Mouse (Mus musculus) v-Abl transformed pro-B cells (cell line): ENCODE results near the gene Ccp110.

Experiments used
- in situ Hi-C, 2 experiments: fragments of 400-800 bp; cut with MboI; formaldehyde crosslinking; loops; one replicate each; pipeline ENCODE4 v1.15.1; 2025; ENCODE audit not compliant: unreplicated experiment in 2 of 2

Ccp110 gene

GRCm38 (mm10) chr7:118712228-118713173, at the start of gene Ccp110:
Ccp110 (plus strand) TSS chr7:118712552.
- in situ Hi-C loops, result no loop called here

GRCm38 (mm10) chr7:118667773-118668172, 44.6 kb upstream of the Ccp110 start:
- in situ Hi-C loops, result no loop called here

- in situ Hi-C loops, result no loop called here
Observed at GRCm38 (mm10) chr7:118670142-118670541, 42.2 kb upstream of the Ccp110 start.

GRCm38 (mm10) chr7:118676826-118677225, 35.5 kb upstream of the Ccp110 start:
- in situ Hi-C loops, result no loop called here

- in situ Hi-C loops, result loop anchor here (5.0 kb wide), 2 partner anchors 91 to 161 kb away; partner anchors contain the start of gene Tmc5 (in 2 of the 2)
Observed at GRCm38 (mm10) chr7:118688199-118688598, 24.2 kb upstream of the Ccp110 start.

GRCm38 (mm10) chr7:118689088-118689487, 23.3 kb upstream of the Ccp110 start:
- in situ Hi-C loops, result loop anchor here (5.0 kb wide), 2 partner anchors 92 to 162 kb away; partner anchors contain the start of gene Tmc5 (in 2 of the 2)

- in situ Hi-C loops, result no loop called here
Observed at GRCm38 (mm10) chr7:118691287-118691686, 21.1 kb upstream of the Ccp110 start.

GRCm38 (mm10) chr7:118696146-118696545, 16.2 kb upstream of the Ccp110 start:
- in situ Hi-C loops, result loop anchor here in 1 of 2 experiments (5.0 kb wide), 1 partner anchor 169 kb away; no protein-coding TSS in a partner anchor

- in situ Hi-C loops, result loop anchor here in 1 of 2 experiments (5.0 kb wide), 1 partner anchor 170 kb away; no protein-coding TSS in a partner anchor
Observed at GRCm38 (mm10) chr7:118697168-118697567, 15.2 kb upstream of the Ccp110 start.

- in situ Hi-C loops, result loop anchor here in 1 of 2 experiments (5.0 kb wide), 1 partner anchor 172 kb away; no protein-coding TSS in a partner anchor
Observed at GRCm38 (mm10) chr7:118698882-118699281, 13.5 kb upstream of the Ccp110 start.

GRCm38 (mm10) chr7:118703144-118703561, 9.2 kb upstream of the Ccp110 start:
- in situ Hi-C loops, result no loop called here

- in situ Hi-C loops, result no loop called here
Observed at GRCm38 (mm10) chr7:118704001-118704850, 8.1 kb upstream of the Ccp110 start.

- in situ Hi-C loops, result no loop called here
Observed at GRCm38 (mm10) chr7:118705101-118705961, 7.0 kb upstream of the Ccp110 start, which contains the start of gene Gde1. Gde1 (minus strand) TSS chr7:118705778.

GRCm38 (mm10) chr7:118706051-118706450, 6.3 kb upstream of the Ccp110 start:
- in situ Hi-C loops, result no loop called here

GRCm38 (mm10) chr7:118706488-118706887, 5.9 kb upstream of the Ccp110 start:
- in situ Hi-C loops, result no loop called here

GRCm38 (mm10) chr7:118707216-118707615, 5.1 kb upstream of the Ccp110 start:
- in situ Hi-C loops, result no loop called here

- in situ Hi-C loops, result no loop called here
Observed at GRCm38 (mm10) chr7:118708002-118708401, 4.3 kb upstream of the Ccp110 start.

- in situ Hi-C loops, result no loop called here
Observed at GRCm38 (mm10) chr7:118710776-118711175, 1.6 kb upstream of the Ccp110 start.

- in situ Hi-C loops, result no loop called here
Observed at GRCm38 (mm10) chr7:118714873-118715272, 2.5 kb downstream of the Ccp110 start.

GRCm38 (mm10) chr7:118718066-118718465, 5.7 kb downstream of the Ccp110 start:
- in situ Hi-C loops, result no loop called here
